Mouse (Mus musculus) liver, adult 2 months (tissue): ENCODE data around the gene Recql5. TPM values are rescaled to one million over a fixed set of nuclear protein-coding genes. Genes with fewer than 3 reads are reported as not detected.

Experiments
- DNase-seq: peaks from one replicate; pipeline ENCODE4 v3.0.0-alpha.2; 2011; ENCODE audit warnings: low read depth, low spot score; ENCODE audit errors: extremely low read depth
- H3K27ac ChIP-seq: fragments of 200-500 bp; replicated peaks from 2 replicates; pipeline ENCODE4 v1.5.1; 2012; ENCODE audit warnings: low read depth, mild to moderate bottlenecking, control low read depth, inconsistent platforms, low read length; ENCODE audit not compliant: insufficient read depth
- H3K27me3 ChIP-seq: fragments of 200-500 bp; 2 replicates; pipeline ENCODE4 v1.6.1; 2012; ENCODE audit warnings: mild to moderate bottlenecking, moderate library complexity, low read length, inconsistent platforms; ENCODE audit not compliant: control insufficient read depth, insufficient read depth
- H3K36me3 ChIP-seq: fragments of 200-500 bp; 2 replicates; pipeline ENCODE4 v1.6.1; 2012; ENCODE audit warnings: low read length, inconsistent platforms; ENCODE audit not compliant: control insufficient read depth, insufficient read depth
- H3K4me1 ChIP-seq: fragments of 200-500 bp; 2 replicates; pipeline ENCODE4 v1.6.1; 2011; ENCODE audit warnings: low read length; ENCODE audit not compliant: control insufficient read depth, insufficient read depth
- H3K4me3 ChIP-seq: fragments of 200-500 bp; 2 replicates; pipeline ENCODE4 v1.5.1; 2011; ENCODE audit warnings: low read depth, mild to moderate bottlenecking, control low read depth, low read length, moderate library complexity; ENCODE audit not compliant: insufficient read depth
- H3K79me2 ChIP-seq: fragments of 200-500 bp; 2 replicates; pipeline ENCODE4 v1.6.1; 2012; ENCODE audit warnings: inconsistent platforms, mild to moderate bottlenecking, low read length, moderate library complexity; ENCODE audit not compliant: control insufficient read depth, insufficient read depth
- H3K9ac ChIP-seq: fragments of 200-500 bp; 2 replicates; pipeline ENCODE4 v1.6.1; 2012; ENCODE audit warnings: low read depth, mild to moderate bottlenecking, control low read depth, inconsistent platforms, low read length
- CTCF ChIP-seq: fragments of 200-500 bp; IDR thresholded peaks from 2 replicates; pipeline ENCODE4 v1.5.1; 2011; ENCODE audit warnings: low read depth, low read length, control low read depth
- POLR2A ChIP-seq: fragments of 200-500 bp; IDR thresholded peaks from 2 replicates; pipeline ENCODE4 v1.6.1; 2011; ENCODE audit warnings: low read length, control low read depth; ENCODE audit not compliant: insufficient read depth; ENCODE audit errors: extremely low read depth
- WGBS: fragments of 180-500 bp; shearing (Covaris S2); methylation state at CpG from one replicate; pipeline ENCODE4 v1.1.7; 2018; 5-methylcytosine and 5-hydroxymethylcytosine counted together
- polyA plus RNA-seq: library from polyadenylated mRNA; depleted of rRNA; stranded (reverse); fragments of >200 nt; gene quantifications from 2 replicates; pipeline ENCODE4 v1.2.3, GENCODE M21; 2012
- total RNA-seq: library from RNA; depleted of rRNA; stranded (reverse); fragments of >200 nt; gene quantifications from 2 replicates; pipeline ENCODE4 v1.2.3, GENCODE M21; 2014

Gene Recql5
- total and polyA plus RNA-seq, 2 experiments, result 8.2 to 12.3 TPM

DNA sequence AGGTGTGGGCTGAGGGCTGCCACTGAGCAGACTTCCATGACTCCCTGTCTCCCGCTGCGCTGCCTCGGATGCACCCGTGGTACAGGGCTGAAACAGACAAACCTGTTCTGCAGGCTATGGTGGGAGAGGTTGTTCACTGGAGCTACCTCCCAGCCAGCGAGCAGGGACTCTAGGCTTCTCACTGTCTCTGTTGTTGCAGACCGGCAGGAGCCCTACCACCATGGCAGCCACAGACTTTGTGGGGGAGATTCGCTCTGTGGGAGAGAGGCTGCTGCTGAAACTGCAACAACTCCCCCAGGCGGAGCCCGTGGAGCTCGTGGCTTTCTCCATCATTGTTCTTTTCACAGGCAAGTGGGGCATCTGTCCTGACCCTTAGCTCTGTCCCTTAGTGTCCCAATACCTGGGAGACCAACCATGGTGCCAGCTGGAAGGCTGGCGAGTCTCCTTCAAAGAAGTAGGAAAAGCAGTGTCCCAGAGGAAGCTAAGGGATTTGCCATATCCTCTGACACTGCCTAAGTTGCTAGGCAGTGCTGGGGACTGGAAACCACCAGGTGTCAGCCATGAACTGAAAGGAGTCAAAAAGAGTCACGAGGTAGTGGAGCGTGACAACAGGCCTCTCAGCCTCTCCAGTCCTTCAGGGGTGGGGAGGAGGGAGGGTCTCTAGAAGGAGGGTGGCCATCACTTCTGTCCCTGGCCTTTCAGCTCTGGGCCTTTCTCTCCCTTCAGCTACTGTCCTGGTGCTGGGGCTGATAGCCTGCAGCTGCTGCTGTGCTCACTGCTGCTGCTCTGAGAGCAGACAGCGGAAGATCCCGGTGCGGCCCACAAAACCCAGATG lies 28.1 kb downstream of the Recql5 start:
- Histone ChIP-seq H3K9ac (no peak overlapping the region), H3K27me3 (no peaks in the 10 kb centered on the region), H3K36me3 (no peaks in the 10 kb centered on the region), H3K4me1 (0 out of 2 replicates have a peak, but pooled peaks cover 1% of the 10 kb centered on the region), H3K4me3 (no peak overlapping the region), H3K79me2 (no peaks in the 10 kb centered on the region), H3K27ac (no peak overlapping the region)
- 88% methylated on average over 16 of the region's 16 CpGs for WGBS
- DNase-seq, result no peak
- TF ChIP-seq POLR2A, result no peak
- TF ChIP-seq CTCF, result no peak

DNA sequence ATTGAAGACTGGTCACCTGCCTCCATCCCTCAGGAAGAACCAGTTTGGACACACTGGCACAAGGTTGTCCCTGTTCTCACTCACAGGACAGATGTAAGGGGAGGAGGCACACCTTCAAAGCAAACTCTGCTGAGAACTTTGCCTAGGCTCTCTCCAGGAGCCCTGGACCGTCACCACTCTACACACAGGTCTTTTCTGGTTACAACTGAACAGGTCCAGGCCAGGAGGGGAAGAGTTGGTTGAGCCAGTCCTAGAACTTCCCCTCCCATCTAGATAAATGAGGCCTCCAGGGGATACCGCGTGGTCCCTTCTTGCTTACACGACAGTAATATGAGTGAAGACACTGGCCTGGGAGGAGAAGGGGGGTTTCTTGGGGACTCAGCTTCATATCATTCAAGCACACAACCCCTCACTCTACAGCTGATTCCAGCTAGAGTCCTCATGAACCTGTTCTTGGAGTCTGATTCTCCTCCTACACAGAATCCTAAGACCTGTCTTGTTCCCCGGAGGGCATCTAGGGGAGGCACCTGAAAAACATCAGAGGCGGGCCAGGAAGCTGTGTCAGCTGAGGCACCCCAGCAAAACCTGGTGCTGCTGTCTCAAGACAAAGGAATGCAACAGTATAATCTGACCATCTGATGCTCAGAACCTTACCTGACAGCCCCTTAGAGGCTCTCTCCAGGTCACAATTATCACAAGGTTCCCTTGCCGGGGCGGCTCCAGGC lies 28.9 kb downstream of the Recql5 start:
- no peak overlapping the region for H3K9ac ChIP-seq
- no peak overlapping the region for H3K27ac ChIP-seq
- DNase-seq, result no peak
- no peak overlapping the region for H3K4me3 ChIP-seq
- TF ChIP-seq CTCF (no peak), POLR2A (no peak)
- 90% methylated on average over 8 of the region's 8 CpGs for WGBS
- no peaks in the 10 kb centered on the region for H3K79me2 ChIP-seq
- no peaks in the 10 kb centered on the region for H3K27me3 ChIP-seq
- H3K4me1 ChIP-seq, result 0 out of 2 replicates have a peak, but pooled peaks cover 1% of the 10 kb centered on the region
- H3K36me3 ChIP-seq, result no peaks in the 10 kb centered on the region

DNA sequence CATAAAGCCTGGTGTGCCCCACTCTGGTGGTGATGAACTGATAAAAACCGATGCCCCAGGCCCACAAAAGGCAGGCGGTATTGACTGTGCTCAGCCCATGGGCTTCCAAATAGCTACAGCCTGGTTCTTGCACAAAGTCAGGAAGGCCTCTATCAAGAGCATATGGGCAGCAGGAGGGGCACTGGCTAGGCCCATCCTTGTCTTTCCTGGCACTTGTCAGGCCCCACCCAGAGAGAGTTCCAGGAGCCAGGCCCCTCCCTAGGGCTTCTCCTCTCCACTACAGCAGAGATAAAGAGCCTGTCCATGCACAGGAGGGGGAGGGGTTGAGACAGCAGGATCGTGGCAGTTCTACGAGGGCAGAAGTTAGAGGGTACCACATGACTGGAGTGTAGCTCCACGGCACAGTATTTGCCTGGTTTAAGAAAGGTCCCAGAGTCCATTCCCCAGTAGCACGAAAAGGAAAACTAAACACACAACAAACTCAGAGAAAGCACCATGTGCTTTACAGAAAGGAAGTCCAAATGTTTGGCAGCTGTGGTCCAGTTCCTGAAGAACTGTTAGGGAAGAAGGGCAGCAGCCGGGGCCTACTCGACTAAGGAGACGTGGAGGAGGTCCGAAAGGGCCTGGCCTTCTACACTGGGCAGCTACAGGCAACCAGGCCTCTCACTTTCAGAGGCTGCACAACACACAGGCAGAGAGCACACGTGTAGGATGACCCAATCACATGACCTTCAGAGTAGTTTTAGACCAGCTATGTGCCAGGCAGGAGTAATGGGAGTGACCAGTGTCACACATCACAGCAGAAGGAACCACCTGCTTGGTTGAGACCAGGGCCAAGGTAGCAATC lies 29.7 kb downstream of the Recql5 start:
- no peaks in the 10 kb centered on the region for H3K79me2 ChIP-seq
- H3K27ac ChIP-seq, result 0 out of 2 replicates have a peak overlapping the region, but pooled peaks have one; percentile 9
- no peaks in the 10 kb centered on the region for H3K27me3 ChIP-seq
- no peak for DNase-seq
- no peaks in the 10 kb centered on the region for H3K36me3 ChIP-seq
- H3K9ac ChIP-seq, result no peak overlapping the region
- H3K4me3 ChIP-seq, result no peak overlapping the region
- 0 out of 2 replicates have a peak, but pooled peaks cover 1% of the 10 kb centered on the region for H3K4me1 ChIP-seq
- WGBS, result 60% methylated on average over 11 of the region's 11 CpGs
- TF ChIP-seq CTCF, result no peak
- no peak for TF ChIP-seq POLR2A

DNA sequence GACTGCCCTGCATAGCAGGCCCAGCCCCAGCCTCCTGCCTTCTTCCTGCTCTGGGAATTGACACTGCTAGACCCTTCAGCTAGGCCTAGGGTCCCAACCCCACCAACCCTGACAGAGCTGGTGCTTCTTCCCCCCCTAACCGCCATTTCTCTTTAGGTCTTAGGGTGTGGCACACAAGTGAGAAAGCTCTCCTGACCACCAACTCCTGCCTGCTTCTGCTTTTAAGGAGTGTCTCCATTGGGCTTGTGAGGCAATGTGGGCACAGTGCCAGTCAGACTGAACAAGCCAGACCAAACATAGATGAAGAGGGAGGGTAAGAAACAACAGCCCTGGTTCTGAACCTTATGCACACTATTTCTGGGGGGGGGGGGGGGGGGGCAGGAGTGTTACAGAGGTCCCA lies 30.4 kb downstream of the Recql5 start:
- Histone ChIP-seq H3K9ac (no peak overlapping the region), H3K36me3 (no peaks in the 10 kb centered on the region), H3K79me2 (no peaks in the 10 kb centered on the region), H3K27ac (no peak overlapping the region), H3K4me1 (0 out of 2 replicates have a peak, but pooled peaks cover 1% of the 10 kb centered on the region), H3K27me3 (no peaks in the 10 kb centered on the region), H3K4me3 (no peak overlapping the region)
- TF ChIP-seq POLR2A (no peak), CTCF (no peak)
- WGBS, result 72% methylated on average over 1 of the region's 1 CpGs
- DNase-seq, result no peak

DNA sequence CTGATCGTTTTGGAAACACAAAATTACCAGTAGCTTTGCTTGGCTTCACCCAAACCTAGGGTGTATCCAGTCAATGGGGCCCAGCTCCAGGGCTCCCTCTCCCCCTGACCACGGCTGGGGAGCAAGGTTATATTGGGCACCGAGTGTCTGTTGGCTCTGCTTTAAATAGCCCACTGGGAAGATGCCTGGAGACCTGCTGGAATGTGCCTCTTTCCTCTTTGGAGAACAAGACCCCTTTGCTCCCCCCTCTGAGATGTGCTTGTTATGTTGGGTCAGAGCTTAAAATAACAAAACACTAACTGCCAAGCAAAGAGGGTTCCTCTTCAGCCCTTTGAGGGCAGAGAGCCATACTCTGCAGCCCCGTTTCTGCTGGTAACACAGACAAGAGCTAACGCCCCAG lies 31.1 kb downstream of the Recql5 start:
- Histone ChIP-seq H3K9ac (no peak overlapping the region), H3K79me2 (no peaks in the 10 kb centered on the region), H3K36me3 (no peaks in the 10 kb centered on the region), H3K4me3 (no peak overlapping the region), H3K27me3 (no peaks in the 10 kb centered on the region), H3K27ac (no peak overlapping the region), H3K4me1 (0 out of 2 replicates have a peak, but pooled peaks cover 1% of the 10 kb centered on the region)
- WGBS, result 87% methylated on average over 5 of the region's 5 CpGs
- no peak for TF ChIP-seq POLR2A
- TF ChIP-seq CTCF, result no peak
- no peak for DNase-seq
